Mouse (Mus musculus) hindbrain, embryonic 10.5 days (tissue): Measurements from ENCODE around the gene Rhbg. TPM values are rescaled to one million over a fixed set of nuclear protein-coding genes. Genes with fewer than 3 reads are reported as not detected.

Experiments used
- DNase-seq: peaks from one replicate; pipeline ENCODE4 v3.0.0-alpha.2; 2017; ENCODE audit warnings: low spot score
- H3K27ac ChIP-seq: fragments of 300-500 bp; sonication (generic); 2 replicates; pipeline ENCODE4 v1.5.1; 2016; ENCODE audit warnings: mild to moderate bottlenecking, moderate library complexity
- H3K27me3 ChIP-seq: fragments of 300-500 bp; sonication (generic); 2 replicates; pipeline ENCODE4 v1.6.1; 2016; ENCODE audit warnings: mild to moderate bottlenecking; ENCODE audit not compliant: poor library complexity, insufficient read depth, severe bottlenecking
- H3K36me3 ChIP-seq: fragments of 300-500 bp; sonication (generic); 2 replicates; pipeline ENCODE4 v1.6.1; 2016; ENCODE audit warnings: mild to moderate bottlenecking, moderate library complexity
- H3K4me1 ChIP-seq: fragments of 300-500 bp; sonication (generic); replicated peaks from 2 replicates; pipeline ENCODE4 v1.6.1; 2016; ENCODE audit warnings: mild to moderate bottlenecking
- H3K4me3 ChIP-seq: fragments of 300-500 bp; sonication (generic); 2 replicates; pipeline ENCODE4 v1.5.1; 2016; ENCODE audit warnings: mild to moderate bottlenecking, moderate library complexity
- H3K9me3 ChIP-seq: fragments of 300-500 bp; sonication (generic); 2 replicates; pipeline ENCODE4 v1.6.1; 2016; ENCODE audit warnings: mild to moderate bottlenecking, moderate library complexity
- WGBS: fragments of 180-500 bp; shearing (Covaris S2); methylation state at CpG from one replicate; pipeline ENCODE4 v1.1.7; 2016; 5-methylcytosine and 5-hydroxymethylcytosine counted together
- polyA plus RNA-seq: library from polyadenylated mRNA; unstranded; fragments of >200 nt; fragmentation: Nextera tagmentation; extraction: Ambion mirVana; gene quantifications from 2 replicates; pipeline ENCODE4 v1.2.1, GENCODE M21; 2016

Rhbg gene
- polyA plus RNA-seq, 1 experiment from 2014 or later: not detected

- H3K4me1 ChIP-seq: peaks cover 37% of the 10 kb centered on the region
- peaks cover 100% of the 10 kb centered on the region for H3K27me3 ChIP-seq
- no peaks in the 10 kb centered on the region for H3K9me3 ChIP-seq
- DNase-seq: no peak
- 50% methylated on average over 12 of the region's 12 CpGs for WGBS
- peak overlapping the region; percentile 64; the same call in 1 of the 2 replicates for H3K27ac ChIP-seq
- H3K4me3 ChIP-seq: no peak overlapping the region; the same call in 1 of the 2 replicates
- peaks cover 24% of the 10 kb centered on the region; the same call in 1 of the 2 replicates for H3K36me3 ChIP-seq
These were observed 32.8 kb downstream of the Rhbg start for GRCm38 (mm10) chr3:88221519-88222390.

GRCm38 (mm10) chr3:88220842-88221241, 33.7 kb downstream of the Rhbg start:
- Histone ChIP-seq H3K4me1 (peaks cover 39% of the 10 kb centered on the region), H3K9me3 (no peaks in the 10 kb centered on the region)

GRCm38 (mm10) chr3:88219940-88220339, 34.6 kb downstream of the Rhbg start:
- Histone ChIP-seq H3K27me3 (peaks cover 100% of the 10 kb centered on the region), H3K36me3 (peaks cover 12% of the 10 kb centered on the region; the same call in 1 of the 2 replicates), H3K4me1 (peaks cover 39% of the 10 kb centered on the region), H3K9me3 (no peaks in the 10 kb centered on the region), H3K27ac (no peak overlapping the region), H3K4me3 (no peak overlapping the region)
- WGBS: 18% methylated on average over 9 of the region's 9 CpGs
- DNase-seq: no peak

More at GRCm38 (mm10) chr3:88220842-88221241, 33.7 kb downstream of the Rhbg start:
- Histone ChIP-seq H3K4me3 (no peak overlapping the region), H3K27ac (peak overlapping the region; percentile 64; the same call in 1 of the 2 replicates), H3K36me3 (peaks cover 19% of the 10 kb centered on the region; the same call in 1 of the 2 replicates), H3K27me3 (peaks cover 100% of the 10 kb centered on the region)
- peak; percentile 79 for DNase-seq
- WGBS: 5% methylated on average over 6 of the region's 6 CpGs

- H3K4me1 ChIP-seq: peaks cover 48% of the 10 kb centered on the region
- peaks cover 9% of the 10 kb centered on the region; the same call in 1 of the 2 replicates for H3K36me3 ChIP-seq
- no peak for DNase-seq
- no peak overlapping the region for H3K27ac ChIP-seq
- H3K9me3 ChIP-seq: no peaks in the 10 kb centered on the region
- H3K27me3 ChIP-seq: peaks cover 100% of the 10 kb centered on the region
- H3K4me3 ChIP-seq: no peak overlapping the region
- 43% methylated on average over 1 of the region's 2 CpGs for WGBS
These were observed 36.8 kb downstream of the Rhbg start for GRCm38 (mm10) chr3:88217679-88218078.

GRCm38 (mm10) chr3:88216534-88217326, 37.8 kb downstream of the Rhbg start:
- Histone ChIP-seq H3K9me3 (no peaks in the 10 kb centered on the region), H3K36me3 (peaks cover 9% of the 10 kb centered on the region; the same call in 1 of the 2 replicates), H3K4me3 (peak overlapping the region; percentile 50; the same call in 1 of the 2 replicates), H3K4me1 (peaks cover 40% of the 10 kb centered on the region), H3K27me3 (peaks cover 100% of the 10 kb centered on the region), H3K27ac (no peak overlapping the region; the same call in 1 of the 2 replicates)
- WGBS: 9% methylated on average over 7 of the region's 7 CpGs
- no peak for DNase-seq

GRCm38 (mm10) chr3:88216116-88216515, 38.4 kb downstream of the Rhbg start:
- peak overlapping the region; percentile 50; the same call in 1 of the 2 replicates for H3K4me3 ChIP-seq
- peaks cover 100% of the 10 kb centered on the region for H3K27me3 ChIP-seq
- H3K27ac ChIP-seq: no peak overlapping the region; the same call in 1 of the 2 replicates
- H3K9me3 ChIP-seq: no peaks in the 10 kb centered on the region
- WGBS: under 1% methylated on average over 6 of the region's 6 CpGs
- peaks cover 34% of the 10 kb centered on the region for H3K4me1 ChIP-seq
- no peak for DNase-seq
- peaks cover 3% of the 10 kb centered on the region; the same call in 1 of the 2 replicates for H3K36me3 ChIP-seq

GRCm38 (mm10) chr3:88215553-88216004, 38.9 kb downstream of the Rhbg start:
- WGBS: 1% methylated on average over 23 of the region's 23 CpGs
- DNase-seq: no peak
- Histone ChIP-seq H3K4me1 (peaks cover 29% of the 10 kb centered on the region), H3K27ac (peak overlapping the region; percentile 66; the same call in 1 of the 2 replicates), H3K4me3 (peak overlapping the region; percentile 50), H3K9me3 (no peaks in the 10 kb centered on the region), H3K27me3 (peaks cover 100% of the 10 kb centered on the region), H3K36me3 (peaks cover 3% of the 10 kb centered on the region; the same call in 1 of the 2 replicates)

GRCm38 (mm10) chr3:88214971-88215552, 39.4 kb downstream of the Rhbg start:
- Histone ChIP-seq H3K36me3 (peaks cover 3% of the 10 kb centered on the region; the same call in 1 of the 2 replicates), H3K4me3 (peak overlapping the region; percentile 50), H3K27me3 (peaks cover 100% of the 10 kb centered on the region), H3K4me1 (peaks cover 29% of the 10 kb centered on the region), H3K27ac (peak overlapping the region; percentile 66), H3K9me3 (no peaks in the 10 kb centered on the region)
- WGBS: under 1% methylated on average over 48 of the region's 48 CpGs
- DNase-seq: no peak

- Histone ChIP-seq H3K36me3 (peaks cover 3% of the 10 kb centered on the region; the same call in 1 of the 2 replicates), H3K4me1 (peaks cover 35% of the 10 kb centered on the region), H3K27ac (peak overlapping the region; percentile 66), H3K9me3 (no peaks in the 10 kb centered on the region), H3K27me3 (peaks cover 100% of the 10 kb centered on the region), H3K4me3 (peak overlapping the region; percentile 50)
- DNase-seq: peak; percentile 50
- 2% methylated on average over 42 of the region's 42 CpGs for WGBS
These were observed 40.1 kb downstream of the Rhbg start for GRCm38 (mm10) chr3:88214197-88214938.

GRCm38 (mm10) chr3:88213019-88213418, 41.5 kb downstream of the Rhbg start:
- Histone ChIP-seq H3K4me3 (peak overlapping the region; percentile 50; the same call in 1 of the 2 replicates), H3K4me1 (peaks cover 43% of the 10 kb centered on the region), H3K27ac (no peak overlapping the region), H3K9me3 (no peaks in the 10 kb centered on the region), H3K36me3 (peaks cover 3% of the 10 kb centered on the region; the same call in 1 of the 2 replicates), H3K27me3 (peaks cover 100% of the 10 kb centered on the region)
- no peak for DNase-seq
- 8% methylated on average over 2 of the region's 2 CpGs for WGBS

- H3K9me3 ChIP-seq: no peaks in the 10 kb centered on the region
- no peak for DNase-seq
- peak overlapping the region; percentile 48; the same call in 1 of the 2 replicates for H3K4me3 ChIP-seq
- H3K4me1 ChIP-seq: peaks cover 49% of the 10 kb centered on the region
- H3K27ac ChIP-seq: no peak overlapping the region
- peaks cover 100% of the 10 kb centered on the region for H3K27me3 ChIP-seq
- WGBS: 17% methylated on average over 1 of the region's 1 CpGs
- peaks cover 3% of the 10 kb centered on the region; the same call in 1 of the 2 replicates for H3K36me3 ChIP-seq
These were observed 42.2 kb downstream of the Rhbg start for GRCm38 (mm10) chr3:88212356-88212755.
